Mouse (Mus musculus) heart, embryonic 14.5 days (tissue): ENCODE data around the gene Enox1. TPM values are rescaled to one million over a fixed set of nuclear protein-coding genes. Genes with fewer than 3 reads are reported as not detected.

Source experiments
- ATAC-seq: fragments of 200-750 bp; cut with Nextera tagmentation; 2 replicates; pipeline ENCODE4 v1.8.0; 2017; ENCODE audit warnings: low read depth, moderate TSS enrichment; ENCODE audit not compliant: insufficient number of reproducible peaks, insufficient read depth, low FRiP score
- H3K27ac ChIP-seq, 2 experiments: fragments of 200-500 bp in 1 of 2; fragments of 300-500 bp in 1 of 2; sonication (generic) in 1 of 2; replicated peaks in 1 of 2; 2 replicates each; pipeline ENCODE4 v1.5.1; 2012 to 2014; ENCODE audit warnings: low read depth in 2 of 2, low read length in 2 of 2, control low read depth in 1 of 2, mild to moderate bottlenecking in 1 of 2, mixed read lengths in 1 of 2; ENCODE audit not compliant: control insufficient read depth in 1 of 2, insufficient read depth in 1 of 2
- H3K27me3 ChIP-seq: fragments of 300-500 bp; sonication (generic); 2 replicates; pipeline ENCODE4 v1.6.1; 2014; ENCODE audit warnings: mild to moderate bottlenecking, low read length, control low read depth; ENCODE audit not compliant: control insufficient read depth, insufficient read depth
- H3K36me3 ChIP-seq: fragments of 300-500 bp; sonication (generic); 2 replicates; pipeline ENCODE4 v1.6.1; 2014; ENCODE audit warnings: mild to moderate bottlenecking, control low read depth, low read length, mixed read lengths; ENCODE audit not compliant: control insufficient read depth, insufficient read depth
- H3K4me1 ChIP-seq, 2 experiments: fragments of 200-500 bp in 1 of 2; fragments of 300-500 bp in 1 of 2; sonication (generic) in 1 of 2; 2 replicates each; pipeline ENCODE4 v1.6.1; 2012 to 2014; ENCODE audit warnings: low read length in 2 of 2, control low read depth in 1 of 2, mixed read lengths in 1 of 2; ENCODE audit not compliant: control insufficient read depth in 2 of 2, insufficient read depth in 2 of 2
- H3K4me2 ChIP-seq: fragments of 300-500 bp; sonication (generic); 2 replicates; pipeline ENCODE4 v1.6.1; 2014; ENCODE audit warnings: mild to moderate bottlenecking, low read length
- H3K4me3 ChIP-seq, 2 experiments: fragments of 200-500 bp in 1 of 2; fragments of 300-500 bp in 1 of 2; sonication (generic) in 1 of 2; 2 replicates each; pipeline ENCODE4 v1.5.1; 2012 to 2014; ENCODE audit warnings: low read length in 2 of 2, mild to moderate bottlenecking in 2 of 2, control low read depth in 1 of 2, low read depth in 1 of 2, moderate library complexity in 1 of 2; ENCODE audit not compliant: control insufficient read depth in 1 of 2, insufficient read depth in 1 of 2
- H3K9ac ChIP-seq: fragments of 300-500 bp; sonication (generic); 2 replicates; pipeline ENCODE4 v1.6.1; 2014; ENCODE audit warnings: mild to moderate bottlenecking, low read length
- H3K9me3 ChIP-seq: fragments of 300-500 bp; sonication (generic); 2 replicates; pipeline ENCODE4 v1.6.1; 2016; ENCODE audit warnings: low read length, control low read depth; ENCODE audit not compliant: control insufficient read depth
- WGBS: fragments of 180-500 bp; shearing (Covaris S2); extraction: QIAGEN DNeasy Blood & Tissue Kit; methylation state at CpG from one replicate; pipeline ENCODE4 v1.1.7; 2014; 5-methylcytosine and 5-hydroxymethylcytosine counted together
- polyA plus RNA-seq: library from polyadenylated mRNA; unstranded; fragments of >200 nt; fragmentation: Nextera tagmentation; extraction: Ambion mirVana; gene quantifications from 2 replicates; pipeline ENCODE4 v1.2.1, GENCODE M21; 2014

Enox1 gene
- polyA plus RNA-seq, 1 experiment from 2014 or later, result 2.2 TPM

- Histone ChIP-seq H3K4me1 (peaks cover 14 to 25% of the 10 kb centered on the region in 2 experiments), H3K27me3 (no peaks in the 10 kb centered on the region), H3K9me3 (no peaks in the 10 kb centered on the region), H3K36me3 (no peaks in the 10 kb centered on the region), H3K4me3 (no peak overlapping the region), H3K4me2 (no peak overlapping the region), H3K9ac (no peak overlapping the region), H3K27ac (no peak overlapping the region)
- no peak for ATAC-seq
- WGBS, result 49% methylated on average over 12 of the region's 12 CpGs
Observed at GRCm38 (mm10) chr14:77504458-77505135, 348.0 kb downstream of the Enox1 start.

GRCm38 (mm10) chr14:77506341-77506740 lies 349.8 kb downstream of the Enox1 start:
- Histone ChIP-seq H3K9me3 (no peaks in the 10 kb centered on the region), H3K36me3 (no peaks in the 10 kb centered on the region), H3K4me3 (no peak overlapping the region), H3K9ac (no peak overlapping the region), H3K4me2 (no peak overlapping the region), H3K4me1 (peaks cover 12 to 14% of the 10 kb centered on the region in 2 experiments), H3K27me3 (no peaks in the 10 kb centered on the region), H3K27ac (no peak overlapping the region)
- no peak for ATAC-seq
- 52% methylated on average over 9 of the region's 9 CpGs for WGBS

GRCm38 (mm10) chr14:77508036-77508435 lies 351.5 kb downstream of the Enox1 start:
- Histone ChIP-seq H3K4me3 (no peak overlapping the region), H3K27ac (no peak overlapping the region), H3K4me1 (peaks cover 12 to 14% of the 10 kb centered on the region in 2 experiments), H3K4me2 (no peak overlapping the region), H3K9me3 (no peaks in the 10 kb centered on the region), H3K36me3 (no peaks in the 10 kb centered on the region), H3K9ac (no peak overlapping the region), H3K27me3 (no peaks in the 10 kb centered on the region)
- ATAC-seq, result no peak
- 43% methylated on average over 12 of the region's 12 CpGs for WGBS

GRCm38 (mm10) chr14:77509042-77509441 lies 352.5 kb downstream of the Enox1 start:
- Histone ChIP-seq H3K4me1 (peaks cover 12 to 14% of the 10 kb centered on the region in 2 experiments), H3K27ac (no peak overlapping the region), H3K4me2 (no peak overlapping the region), H3K36me3 (no peaks in the 10 kb centered on the region), H3K9ac (no peak overlapping the region), H3K4me3 (no peak overlapping the region), H3K27me3 (no peaks in the 10 kb centered on the region), H3K9me3 (peaks cover 4% of the 10 kb centered on the region)
- ATAC-seq, result no peak
- WGBS, result 83% methylated on average over 6 of the region's 6 CpGs

- peaks cover 4% of the 10 kb centered on the region for H3K9me3 ChIP-seq
- H3K9ac ChIP-seq, result no peak overlapping the region
- H3K4me3 ChIP-seq, result no peak overlapping the region
- H3K36me3 ChIP-seq, result no peaks in the 10 kb centered on the region
- ATAC-seq, result no peak
- H3K27me3 ChIP-seq, result no peaks in the 10 kb centered on the region
- peaks cover 4 to 9% of the 10 kb centered on the region in 2 experiments; a peak in 3 of 4 replicates for H3K4me1 ChIP-seq
- 50% methylated on average over 3 of the region's 3 CpGs for WGBS
- H3K27ac ChIP-seq, result no peak overlapping the region
- no peak overlapping the region for H3K4me2 ChIP-seq
Observed at GRCm38 (mm10) chr14:77509924-77510323, 353.4 kb downstream of the Enox1 start.

- H3K27me3 ChIP-seq, result no peaks in the 10 kb centered on the region
- H3K27ac ChIP-seq, result no peak overlapping the region; a peak in 1 of 4 replicates
- WGBS, result 77% methylated on average over 7 of the region's 7 CpGs
- ATAC-seq, result no peak
- no peak overlapping the region for H3K4me3 ChIP-seq
- H3K36me3 ChIP-seq, result no peaks in the 10 kb centered on the region
- peaks cover 3 to 8% of the 10 kb centered on the region in 2 experiments; a peak in 3 of 4 replicates for H3K4me1 ChIP-seq
- no peak overlapping the region for H3K9ac ChIP-seq
- H3K9me3 ChIP-seq, result peaks cover 4% of the 10 kb centered on the region
- no peak overlapping the region for H3K4me2 ChIP-seq
Observed at GRCm38 (mm10) chr14:77511137-77511870, 354.7 kb downstream of the Enox1 start.

- 71% methylated on average over 4 of the region's 4 CpGs for WGBS
- Histone ChIP-seq H3K9ac (no peak overlapping the region), H3K4me3 (no peak overlapping the region), H3K27ac (no peak overlapping the region), H3K27me3 (no peaks in the 10 kb centered on the region), H3K36me3 (no peaks in the 10 kb centered on the region), H3K9me3 (peaks cover 4% of the 10 kb centered on the region), H3K4me2 (no peak overlapping the region), H3K4me1 (no peaks in the 10 kb centered on the region)
- ATAC-seq, result no peak
Observed at GRCm38 (mm10) chr14:77518017-77518416, 361.5 kb downstream of the Enox1 start.
